Mouse (Mus musculus): Measurements from ENCODE around the gene Dlgap4.
A peak's percentile ranks its signal among the peaks of the same experiment; 100 is the strongest.

Gene Dlgap4

GRCm38 (mm10) chr2:156652841-156653240, 39.3 kb downstream of the Dlgap4 start:
- ATAC-seq (ENCODE audit: insufficient number of reproducible peaks, low FRiP score, low TSS enrichment), result no peak

- no peak for ATAC-seq (ENCODE audit: insufficient number of reproducible peaks, low FRiP score, low TSS enrichment)
These were observed 40.6 kb downstream of the Dlgap4 start for GRCm38 (mm10) chr2:156654148-156654547.

- no peak for ATAC-seq (ENCODE audit: insufficient number of reproducible peaks, low FRiP score, low TSS enrichment)
These were observed 42.1 kb downstream of the Dlgap4 start for GRCm38 (mm10) chr2:156655626-156656025.

- no peak for ATAC-seq (ENCODE audit: insufficient number of reproducible peaks, low FRiP score, low TSS enrichment)
These were observed 44.0 kb downstream of the Dlgap4 start for GRCm38 (mm10) chr2:156657522-156657921.

- ATAC-seq (ENCODE audit: insufficient number of reproducible peaks, low FRiP score, low TSS enrichment), result no peak
These were observed 44.7 kb downstream of the Dlgap4 start for GRCm38 (mm10) chr2:156658221-156658620.

- ATAC-seq (ENCODE audit: insufficient number of reproducible peaks, low FRiP score, low TSS enrichment), result no peak
These were observed 45.2 kb downstream of the Dlgap4 start for GRCm38 (mm10) chr2:156658751-156659150.

- no peak for ATAC-seq (ENCODE audit: insufficient number of reproducible peaks, low FRiP score, low TSS enrichment)
These were observed 46.5 kb downstream of the Dlgap4 start for GRCm38 (mm10) chr2:156659981-156660380.

GRCm38 (mm10) chr2:156663162-156663561, 49.7 kb downstream of the Dlgap4 start:
- ATAC-seq (ENCODE audit: insufficient number of reproducible peaks, low FRiP score, low TSS enrichment), result no peak

GRCm38 (mm10) chr2:156664407-156664806, 50.9 kb downstream of the Dlgap4 start:
- no peak for ATAC-seq (ENCODE audit: insufficient number of reproducible peaks, low FRiP score, low TSS enrichment)

GRCm38 (mm10) chr2:156664993-156665518, 51.6 kb downstream of the Dlgap4 start:
- ATAC-seq (ENCODE audit: insufficient number of reproducible peaks, low FRiP score, low TSS enrichment), result no peak

- ATAC-seq (ENCODE audit: insufficient number of reproducible peaks, low FRiP score, low TSS enrichment), result no peak
These were observed 52.2 kb downstream of the Dlgap4 start for GRCm38 (mm10) chr2:156665620-156666196.

- ATAC-seq (ENCODE audit: insufficient number of reproducible peaks, low FRiP score, low TSS enrichment), result no peak
These were observed 52.7 kb downstream of the Dlgap4 start for GRCm38 (mm10) chr2:156666231-156666630.

GRCm38 (mm10) chr2:156667290-156667689, 53.8 kb downstream of the Dlgap4 start:
- no peak for ATAC-seq (ENCODE audit: insufficient number of reproducible peaks, low FRiP score, low TSS enrichment)

GRCm38 (mm10) chr2:156668625-156669024, 55.1 kb downstream of the Dlgap4 start:
- no peak for ATAC-seq (ENCODE audit: insufficient number of reproducible peaks, low FRiP score, low TSS enrichment)

- ATAC-seq (ENCODE audit: insufficient number of reproducible peaks, low FRiP score, low TSS enrichment), result no peak
These were observed 59.8 kb downstream of the Dlgap4 start for GRCm38 (mm10) chr2:156673307-156673706.

GRCm38 (mm10) chr2:156673881-156674669, 60.6 kb downstream of the Dlgap4 start:
- ATAC-seq (ENCODE audit: insufficient number of reproducible peaks, low FRiP score, low TSS enrichment), result no peak

GRCm38 (mm10) chr2:156676885-156677284, 63.4 kb downstream of the Dlgap4 start:
- ATAC-seq (ENCODE audit: insufficient number of reproducible peaks, low FRiP score, low TSS enrichment), result no peak

- peak; percentile 87 for ATAC-seq (ENCODE audit: insufficient number of reproducible peaks, low FRiP score, low TSS enrichment)
These were observed 64.6 kb downstream of the Dlgap4 start for GRCm38 (mm10) chr2:156678112-156678511.

GRCm38 (mm10) chr2:156682965-156683364, 69.5 kb downstream of the Dlgap4 start:
- ATAC-seq (ENCODE audit: insufficient number of reproducible peaks, low FRiP score, low TSS enrichment), result no peak

GRCm38 (mm10) chr2:156685999-156686398, 72.5 kb downstream of the Dlgap4 start:
- ATAC-seq (ENCODE audit: insufficient number of reproducible peaks, low FRiP score, low TSS enrichment), result no peak

GRCm38 (mm10) chr2:156686754-156687153, 73.2 kb downstream of the Dlgap4 start:
- ATAC-seq (ENCODE audit: insufficient number of reproducible peaks, low FRiP score, low TSS enrichment), result no peak

- no peak for ATAC-seq (ENCODE audit: insufficient number of reproducible peaks, low FRiP score, low TSS enrichment)
These were observed 75.1 kb downstream of the Dlgap4 start for GRCm38 (mm10) chr2:156688604-156689003.
